28 mouse cellular contexts compared by ENCODE assay signal in the genomic region with DNA sequence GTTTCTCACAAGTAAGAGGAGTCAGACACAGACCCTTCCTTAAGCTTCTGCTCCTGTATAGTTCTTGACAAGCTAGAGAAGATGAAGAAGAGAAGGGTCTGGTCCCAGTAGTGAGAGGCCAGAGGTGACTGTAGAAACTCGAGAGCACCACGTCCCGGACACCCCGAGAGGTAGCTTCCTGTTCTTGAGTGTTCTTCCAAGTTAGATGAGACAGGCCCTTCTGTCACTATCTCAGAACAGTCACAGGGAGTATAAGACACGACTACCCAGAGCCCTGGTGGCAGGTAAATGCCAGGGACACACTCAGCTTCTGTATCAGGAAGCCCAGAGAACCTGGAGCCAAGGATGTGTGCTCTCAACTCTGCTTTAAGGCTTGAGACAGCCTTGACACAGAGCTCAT.
"Had no signal": no experiment of that assay in that cellular context is flagged by ENCODE, and none has a peak within 500 bp of the region (broad histone marks: within the 10 kb centered on the region; RNA-seq: fewer than 3 reads in every experiment).

No protein-coding gene starts in this region.

- ATAC-seq: forebrain, embryonic 13.5 days; forebrain, embryonic 14.5 days; forebrain, embryonic 15.5 days; forebrain, embryonic 16.5 days; forebrain, postnatal 0 days had no signal

- H3K4me3 ChIP-seq: embryonic facial prominence, embryonic 10.5 days; embryonic facial prominence, embryonic 12.5 days; embryonic facial prominence, embryonic 13.5 days; embryonic facial prominence, embryonic 15.5 days; erythroblast, embryonic 14.5 days; forebrain, embryonic 10.5 days; forebrain, embryonic 12.5 days; forebrain, embryonic 13.5 days; forebrain, embryonic 15.5 days; gastrocnemius, adult 2 months; heart, adult 2 months had no signal

- H3K27ac ChIP-seq: embryonic facial prominence, embryonic 10.5 days; embryonic facial prominence, embryonic 12.5 days; embryonic facial prominence, embryonic 13.5 days; embryonic facial prominence, embryonic 15.5 days; forebrain, embryonic 10.5 days; forebrain, embryonic 12.5 days; forebrain, embryonic 13.5 days; forebrain, embryonic 15.5 days; gastrocnemius, adult 2 months; heart, adult 2 months had no signal

- H3K9ac ChIP-seq: embryonic facial prominence, embryonic 12.5 days; embryonic facial prominence, embryonic 13.5 days; embryonic facial prominence, embryonic 15.5 days; forebrain, embryonic 12.5 days; forebrain, embryonic 13.5 days; forebrain, embryonic 15.5 days; forebrain, postnatal 0 days had no signal

- H3K4me1 ChIP-seq: embryonic facial prominence, embryonic 10.5 days; embryonic facial prominence, embryonic 12.5 days; embryonic facial prominence, embryonic 13.5 days; embryonic facial prominence, embryonic 15.5 days; forebrain, embryonic 10.5 days; forebrain, embryonic 12.5 days; forebrain, embryonic 13.5 days had no signal

- H3K9me3 ChIP-seq: embryonic facial prominence, embryonic 10.5 days; embryonic facial prominence, embryonic 12.5 days; embryonic facial prominence, embryonic 13.5 days; embryonic facial prominence, embryonic 15.5 days; forebrain, embryonic 10.5 days; forebrain, embryonic 12.5 days; forebrain, embryonic 13.5 days; forebrain, embryonic 15.5 days had no signal

- DNase-seq: cerebellum, adult 2 months; cerebellum, adult 8-10 months; cerebellum, adult 9-10 months; cerebellum, adult 9-11 months; cerebellum, postnatal 10 days; cerebellum, postnatal 25 days; cerebellum, postnatal 36 days; embryo, embryonic 11 days; forebrain, postnatal 0 days; gastrocnemius, adult 2 months; gastrocnemius, postnatal 10 days; gastrocnemius, postnatal 14 days; gastrocnemius, postnatal 25 days; gastrocnemius, postnatal 36 days; heart, adult 11 months; heart, adult 18-20 months; heart, adult 2 months had no signal

- H3K4me2 ChIP-seq: embryonic facial prominence, embryonic 12.5 days; embryonic facial prominence, embryonic 13.5 days; embryonic facial prominence, embryonic 15.5 days; forebrain, embryonic 12.5 days; forebrain, embryonic 13.5 days; forebrain, embryonic 15.5 days had no signal

- H3K27me3 ChIP-seq: embryonic facial prominence, embryonic 12.5 days; embryonic facial prominence, embryonic 13.5 days; embryonic facial prominence, embryonic 15.5 days; forebrain, embryonic 12.5 days; forebrain, embryonic 13.5 days; forebrain, embryonic 15.5 days had no signal
